Comparison of ENCODE assay signal across 7 mouse cellular contexts in the genomic region with DNA sequence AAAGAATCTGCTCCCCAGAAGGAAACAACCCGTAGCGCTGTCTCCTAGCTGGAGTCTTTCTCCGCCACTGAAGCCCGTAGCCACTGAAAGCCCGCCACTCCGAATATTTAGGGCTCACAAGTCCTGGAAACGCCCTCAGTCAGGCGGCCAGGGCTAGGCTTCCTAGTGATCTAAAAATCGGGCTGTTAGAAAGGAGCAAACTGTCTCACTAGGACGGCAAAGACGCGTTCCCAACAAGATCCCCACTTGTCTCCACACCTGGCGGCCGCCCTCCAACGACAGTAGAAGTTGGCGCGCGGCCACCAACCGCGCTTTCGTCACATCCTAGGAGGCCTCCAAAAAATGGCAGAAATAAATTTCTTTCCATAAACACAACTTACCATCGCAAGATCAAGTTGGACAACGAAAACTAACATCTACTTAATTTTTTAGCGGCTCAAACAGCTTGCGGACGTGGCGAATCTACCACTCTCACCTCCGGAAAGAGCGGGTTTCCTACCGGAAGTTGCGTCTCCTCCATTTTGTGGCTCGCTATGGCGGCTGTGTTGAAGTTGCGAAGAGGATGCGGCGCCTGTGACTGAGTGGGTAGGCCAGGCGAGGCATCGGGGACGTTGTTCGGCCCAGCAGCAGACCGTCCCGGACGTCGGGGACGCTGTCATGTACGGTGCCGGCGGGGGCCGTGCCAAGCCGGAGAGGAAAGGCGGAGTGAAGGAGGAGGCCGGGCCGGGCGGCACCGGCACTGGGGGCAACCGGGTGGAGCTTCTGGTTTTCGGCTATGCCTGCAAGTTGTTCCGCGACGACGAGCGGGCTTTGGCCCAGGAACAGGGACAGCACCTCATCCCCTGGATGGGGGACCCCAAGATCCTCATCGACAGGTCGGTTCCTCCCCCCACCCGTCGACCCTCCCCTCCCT. TPM values are rescaled to one million over a fixed set of nuclear protein-coding genes. Genes with fewer than 3 reads are reported as not detected.
A peak's percentile ranks its signal among the peaks of the same experiment; 100 is the strongest.
DNase-seq lines count a peak whose midpoint lies in the region; ATAC-seq lines count a peak whose summit lies in the region.

A gene (plus strand): TSS at position 500 of the 913 bp plus-strand sequence.

- peak; percentile 85 for DNase-seq in adrenal gland, postnatal 10 days
- peak; percentile 79 for DNase-seq in embryonic facial prominence, embryonic 10.5 days (ENCODE audit: low spot score)
- DNase-seq in heart, adult 11 months, result peak; percentile 98
- peak; percentile 93 for DNase-seq in kidney, adult 18-20 months
- peak; percentile 86 for DNase-seq in limb, embryonic 11.5 days (ENCODE audit: low spot score)
- peak; percentile 91 for DNase-seq in midbrain, embryonic 14.5 days
- peak; percentile 61 to 79 for DNase-seq in spleen, adult 18-20 months

- no peaks in the 10 kb centered on the region for H3K27me3 ChIP-seq in embryonic facial prominence, embryonic 10.5 days (replicated peaks; ENCODE audit: low read depth, poor library complexity, severe bottlenecking)
- H3K27me3 ChIP-seq in limb, embryonic 11.5 days (ENCODE audit: control insufficient read depth, insufficient read depth, low read length), result no peaks in the 10 kb centered on the region
- no peaks in the 10 kb centered on the region for H3K27me3 ChIP-seq in midbrain, embryonic 14.5 days (ENCODE audit: control insufficient read depth, insufficient read depth, low read length)

- ATAC-seq in limb, embryonic 11.5 days (ENCODE audit: insufficient number of reproducible peaks, low FRiP score, low TSS enrichment, low read depth), result peak; percentile 73; the same call in 1 of the 2 replicates
- ATAC-seq in midbrain, embryonic 14.5 days (ENCODE audit: low FRiP score, low TSS enrichment), result peak; percentile 66; the same call in 1 of the 2 replicates

- peaks cover 29% of the 10 kb centered on the region for H3K36me3 ChIP-seq in embryonic facial prominence, embryonic 10.5 days (replicated peaks)
- H3K36me3 ChIP-seq in limb, embryonic 11.5 days (ENCODE audit: control insufficient read depth, insufficient read depth, low read length), result peaks cover 6% of the 10 kb centered on the region; the same call in 1 of the 2 replicates
- H3K36me3 ChIP-seq in midbrain, embryonic 14.5 days (ENCODE audit: control insufficient read depth, insufficient read depth, low read length), result peaks cover 27% of the 10 kb centered on the region

- H3K9ac ChIP-seq in limb, embryonic 11.5 days (ENCODE audit: low read length), result peak within 1 kb of the TSS; percentile 91
- H3K9ac ChIP-seq in midbrain, embryonic 14.5 days (replicated peaks; ENCODE audit: low read length), result peak within 1 kb of the TSS; percentile 91

- peak within 1 kb of the TSS; percentile 100 for H3K4me3 ChIP-seq in embryonic facial prominence, embryonic 10.5 days
- H3K4me3 ChIP-seq in limb, embryonic 11.5 days (ENCODE audit: low read depth, low read length), result peak within 1 kb of the TSS; percentile 100
- peak within 1 kb of the TSS; percentile 97 for H3K4me3 ChIP-seq in midbrain, embryonic 14.5 days (replicated peaks; ENCODE audit: low read depth, low read length)

- under 1% methylated on average over 66 of the region's 66 CpGs for WGBS in embryonic facial prominence, embryonic 10.5 days
- under 1% methylated on average over 66 of the region's 66 CpGs for WGBS in limb, embryonic 11.5 days
- WGBS in midbrain, embryonic 14.5 days, result 1% methylated on average over 66 of the region's 66 CpGs

- peaks cover 20% of the 10 kb centered on the region for H3K4me1 ChIP-seq in embryonic facial prominence, embryonic 10.5 days
- peaks cover 8% of the 10 kb centered on the region for H3K4me1 ChIP-seq in limb, embryonic 11.5 days (ENCODE audit: control insufficient read depth, insufficient read depth, low read length)
- H3K4me1 ChIP-seq in midbrain, embryonic 14.5 days (ENCODE audit: control insufficient read depth, insufficient read depth, low read length), result peaks cover 14% of the 10 kb centered on the region

- peak within 1 kb of the TSS; percentile 93 for H3K4me2 ChIP-seq in limb, embryonic 11.5 days (ENCODE audit: low read depth, severe bottlenecking)
- H3K4me2 ChIP-seq in midbrain, embryonic 14.5 days (ENCODE audit: low read length), result peak within 1 kb of the TSS; percentile 95

- H3K27ac ChIP-seq in embryonic facial prominence, embryonic 10.5 days (replicated peaks), result peak within 1 kb of the TSS; percentile 94
- peak within 1 kb of the TSS; percentile 70; the same call in 1 of the 2 replicates for H3K27ac ChIP-seq in limb, embryonic 11.5 days (replicated peaks; ENCODE audit: low read depth, low read length)
- H3K27ac ChIP-seq in midbrain, embryonic 14.5 days (replicated peaks; ENCODE audit: low read depth, low read length), result peak within 1 kb of the TSS; percentile 76

- no peaks in the 10 kb centered on the region for H3K9me3 ChIP-seq in embryonic facial prominence, embryonic 10.5 days
- no peaks in the 10 kb centered on the region for H3K9me3 ChIP-seq in limb, embryonic 11.5 days (ENCODE audit: control insufficient read depth, low read length)
- no peaks in the 10 kb centered on the region for H3K9me3 ChIP-seq in midbrain, embryonic 14.5 days (ENCODE audit: control insufficient read depth, low read length)

RNA-seq across cellular contexts. Expression of the gene that starts here (rescaled TPM):
- total RNA-seq in adrenal gland, postnatal 10 days (2021), result 10 to 100 TPM; 51.7 to 66.0 TPM
- 43.0 and 43.7 TPM in 2 replicates for polyA plus RNA-seq in embryonic facial prominence, embryonic 10.5 days (2016; fragmentation: Nextera tagmentation; extraction: Ambion mirVana)
- polyA plus RNA-seq in limb, embryonic 11.5 days (2014; fragmentation: Nextera tagmentation; extraction: Ambion mirVana), result 60.7 and 65.5 TPM in 2 replicates
- polyA plus RNA-seq in midbrain, embryonic 14.5 days (2014; fragmentation: Nextera tagmentation; extraction: Ambion mirVana), result 53.0 and 58.5 TPM in 2 replicates

Comparison
In these comparisons a context has a peak if more than half of its experiments do, and no peak if none do; other contexts are left out.
1. Peak in every context shown above with its lines: DNase-seq, ATAC-seq, H3K4me3 ChIP-seq and H3K27ac ChIP-seq.